Mouse (Mus musculus): Measurements from ENCODE around the gene Nmnat2. TPM values are rescaled to one million over a fixed set of nuclear protein-coding genes. Genes with fewer than 3 reads are reported as not detected.

The Nmnat2 gene
- polyA plus RNA-seq, 1 experiment = 0.63 TPM

- TF ChIP-seq CTCF (IDR thresholded peaks at IDR 0.05; ENCODE audit: extremely low read depth, insufficient read depth, insufficient read length, insufficient replicate concordance) (no peak), POLR2A (IDR thresholded peaks at IDR 0.05; ENCODE audit: low read depth, low read length) (no peak)
- Histone ChIP-seq H3K27me3 (ENCODE audit: control insufficient read depth, insufficient read depth, low read length) (no peaks in the 10 kb centered on the region), H3K4me3 (ENCODE audit: extremely low read depth, insufficient read depth, insufficient read length) (no peak overlapping the region), H3K4me1 (ENCODE audit: control insufficient read depth, insufficient read depth, insufficient read length) (no peaks in the 10 kb centered on the region), H3K27ac (ENCODE audit: insufficient read depth, low read length) (peak overlapping the region; percentile 67), H3K36me3 (ENCODE audit: control insufficient read depth, insufficient read depth, low read length) (no peaks in the 10 kb centered on the region)
- DNase-seq (ENCODE audit: low read depth in 1 of 2, low spot score in 2 of 2) = no peak
- 91% methylated on average over 12 of the region's 12 CpGs for WGBS
Measured at GRCm38 (mm10) chr1:153065473-153066386, 110.9 kb downstream of the Nmnat2 start.

DNA sequence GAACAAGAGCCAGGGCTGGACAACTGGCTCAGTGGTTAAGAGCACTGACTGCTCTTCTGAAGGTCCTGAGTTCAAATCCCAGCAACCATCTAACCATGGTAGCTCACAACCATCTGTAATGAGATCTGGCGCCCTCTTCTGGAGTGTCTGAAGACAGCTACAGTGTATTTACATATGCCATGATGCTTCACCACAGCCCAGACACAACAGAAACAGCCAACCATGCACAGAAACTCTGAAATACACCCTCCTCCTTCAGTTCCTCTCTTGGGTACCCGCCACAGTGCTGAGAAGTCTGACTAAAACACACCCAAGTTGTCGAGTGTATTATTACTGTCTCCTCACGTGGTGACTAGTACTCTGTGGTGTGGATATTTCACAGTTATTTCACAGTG lies 111.6 kb downstream of the Nmnat2 start:
- 83% methylated on average over 4 of the region's 4 CpGs for WGBS
- Histone ChIP-seq H3K27me3 (ENCODE audit: control insufficient read depth, insufficient read depth, low read length) (no peaks in the 10 kb centered on the region), H3K4me1 (ENCODE audit: control insufficient read depth, insufficient read depth, insufficient read length) (no peaks in the 10 kb centered on the region), H3K36me3 (ENCODE audit: control insufficient read depth, insufficient read depth, low read length) (no peaks in the 10 kb centered on the region), H3K27ac (ENCODE audit: insufficient read depth, low read length) (no peak overlapping the region), H3K4me3 (ENCODE audit: extremely low read depth, insufficient read depth, insufficient read length) (no peak overlapping the region)
- no peak for DNase-seq (ENCODE audit: low read depth in 1 of 2, low spot score in 2 of 2)
- TF ChIP-seq POLR2A (IDR thresholded peaks at IDR 0.05; ENCODE audit: low read depth, low read length) (no peak), CTCF (IDR thresholded peaks at IDR 0.05; ENCODE audit: extremely low read depth, insufficient read depth, insufficient read length, insufficient replicate concordance) (no peak)

DNA sequence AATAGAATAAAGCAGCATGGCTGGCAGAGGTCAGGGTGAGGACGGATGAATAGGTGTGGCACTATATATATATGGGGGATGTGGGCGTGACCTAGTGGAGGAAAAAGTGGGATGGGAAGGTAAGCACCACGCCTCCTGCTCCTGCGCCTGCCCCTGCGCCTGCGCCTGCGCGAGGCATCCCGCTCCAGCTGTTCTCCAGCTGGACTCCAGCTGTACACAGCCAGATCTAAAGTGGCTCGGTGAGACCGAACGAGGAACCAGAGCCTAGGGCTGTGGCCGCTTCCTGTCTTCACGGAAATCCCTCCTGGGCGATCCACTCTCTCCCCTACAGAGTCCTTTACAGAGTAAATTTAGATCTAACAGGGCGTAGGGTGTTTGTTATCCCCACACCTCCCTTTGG lies 116.8 kb downstream of the Nmnat2 start:
- Histone ChIP-seq H3K27ac (ENCODE audit: insufficient read depth, low read length) (no peak overlapping the region), H3K36me3 (ENCODE audit: control insufficient read depth, insufficient read depth, low read length) (no peaks in the 10 kb centered on the region), H3K27me3 (ENCODE audit: control insufficient read depth, insufficient read depth, low read length) (no peaks in the 10 kb centered on the region), H3K4me3 (ENCODE audit: extremely low read depth, insufficient read depth, insufficient read length) (no peak overlapping the region), H3K4me1 (ENCODE audit: control insufficient read depth, insufficient read depth, insufficient read length) (no peaks in the 10 kb centered on the region)
- no peak for DNase-seq (ENCODE audit: low read depth in 1 of 2, low spot score in 2 of 2)
- WGBS = 58% methylated on average over 16 of the region's 16 CpGs
- TF ChIP-seq CTCF (IDR thresholded peaks at IDR 0.05; ENCODE audit: extremely low read depth, insufficient read depth, insufficient read length, insufficient replicate concordance) = no peak
- TF ChIP-seq POLR2A (IDR thresholded peaks at IDR 0.05; ENCODE audit: low read depth, low read length) = no peak

DNA sequence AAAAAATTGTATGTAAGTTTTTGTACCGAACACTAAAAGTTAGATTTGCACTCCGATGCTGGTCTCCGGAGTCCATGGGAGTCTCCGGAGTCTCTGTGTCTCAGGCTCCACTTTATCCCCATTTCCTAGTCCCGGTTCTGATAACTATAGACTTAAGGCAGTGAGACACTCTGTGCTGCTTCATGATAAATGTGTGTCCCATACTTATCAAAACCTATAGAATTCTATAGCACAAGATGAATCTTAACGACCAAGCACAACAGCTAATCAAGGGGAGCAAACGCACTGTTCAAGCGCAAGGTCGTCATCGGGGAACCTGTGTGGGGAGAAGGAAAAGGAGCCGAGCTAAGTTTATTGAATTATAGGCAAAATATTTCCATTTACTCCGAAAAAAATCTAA lies 117.2 kb downstream of the Nmnat2 start:
- Histone ChIP-seq H3K4me3 (ENCODE audit: extremely low read depth, insufficient read depth, insufficient read length) (no peak overlapping the region), H3K4me1 (ENCODE audit: control insufficient read depth, insufficient read depth, insufficient read length) (no peaks in the 10 kb centered on the region), H3K27ac (ENCODE audit: insufficient read depth, low read length) (no peak overlapping the region), H3K27me3 (ENCODE audit: control insufficient read depth, insufficient read depth, low read length) (no peaks in the 10 kb centered on the region), H3K36me3 (ENCODE audit: control insufficient read depth, insufficient read depth, low read length) (no peaks in the 10 kb centered on the region)
- WGBS = 55% methylated on average over 12 of the region's 12 CpGs
- TF ChIP-seq POLR2A (IDR thresholded peaks at IDR 0.05; ENCODE audit: low read depth, low read length) (no peak), CTCF (IDR thresholded peaks at IDR 0.05; ENCODE audit: extremely low read depth, insufficient read depth, insufficient read length, insufficient replicate concordance) (no peak)
- DNase-seq (ENCODE audit: low read depth in 1 of 2, low spot score in 2 of 2) = no peak

DNA sequence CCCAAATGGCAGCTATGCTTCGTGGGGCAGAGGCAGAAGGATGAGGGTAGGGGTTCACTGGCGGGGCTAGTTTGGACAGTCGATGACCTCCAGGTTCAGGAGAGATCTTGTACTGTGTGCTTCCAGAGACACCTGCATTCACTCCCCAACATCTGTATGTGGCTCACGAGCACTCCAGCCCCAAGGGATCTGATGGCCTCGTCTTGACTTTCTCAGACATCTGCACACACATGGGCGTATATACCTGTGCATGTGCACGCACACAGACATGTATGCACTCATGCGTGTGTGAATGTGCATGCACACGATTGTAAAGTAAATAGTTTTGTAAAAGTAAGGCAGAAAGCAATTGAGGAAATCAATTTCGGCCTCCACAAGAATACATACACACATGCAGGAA lies 117.9 kb downstream of the Nmnat2 start:
- Histone ChIP-seq H3K27me3 (ENCODE audit: control insufficient read depth, insufficient read depth, low read length) (no peaks in the 10 kb centered on the region), H3K36me3 (ENCODE audit: control insufficient read depth, insufficient read depth, low read length) (no peaks in the 10 kb centered on the region), H3K4me3 (ENCODE audit: extremely low read depth, insufficient read depth, insufficient read length) (no peak overlapping the region), H3K4me1 (ENCODE audit: control insufficient read depth, insufficient read depth, insufficient read length) (no peaks in the 10 kb centered on the region), H3K27ac (ENCODE audit: insufficient read depth, low read length) (no peak overlapping the region)
- TF ChIP-seq POLR2A (IDR thresholded peaks at IDR 0.05; ENCODE audit: low read depth, low read length) (no peak), CTCF (IDR thresholded peaks at IDR 0.05; ENCODE audit: extremely low read depth, insufficient read depth, insufficient read length, insufficient replicate concordance) (no peak)
- no peak for DNase-seq (ENCODE audit: low read depth in 1 of 2, low spot score in 2 of 2)
- WGBS = 73% methylated on average over 10 of the region's 10 CpGs

DNA sequence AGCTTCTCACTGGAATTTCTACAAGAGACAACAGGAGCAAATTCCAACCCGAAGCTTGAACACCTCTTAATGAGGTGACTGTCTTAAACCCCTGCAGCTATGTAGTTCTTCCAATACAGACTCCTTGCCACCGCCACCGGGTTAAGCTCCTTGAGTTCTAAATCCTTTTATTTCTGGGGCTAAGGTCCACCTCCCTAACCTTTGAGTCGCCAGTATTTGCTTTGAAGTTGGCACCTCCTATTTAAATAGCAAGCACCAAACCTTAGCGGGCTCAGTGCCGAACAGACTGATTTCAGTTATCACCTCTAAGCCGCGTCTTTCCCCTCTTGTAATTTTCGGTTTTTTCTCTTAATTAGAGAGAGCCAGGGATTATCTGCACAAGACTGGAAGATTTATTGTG lies 118.6 kb downstream of the Nmnat2 start:
- no peak overlapping the region for H3K27ac ChIP-seq (ENCODE audit: insufficient read depth, low read length)
- no peak for DNase-seq (ENCODE audit: low read depth in 1 of 2, low spot score in 2 of 2)
- H3K4me3 ChIP-seq (ENCODE audit: extremely low read depth, insufficient read depth, insufficient read length) = no peak overlapping the region
- no peaks in the 10 kb centered on the region for H3K36me3 ChIP-seq (ENCODE audit: control insufficient read depth, insufficient read depth, low read length)
- no peaks in the 10 kb centered on the region for H3K27me3 ChIP-seq (ENCODE audit: control insufficient read depth, insufficient read depth, low read length)
- 42% methylated on average over 9 of the region's 9 CpGs for WGBS
- H3K4me1 ChIP-seq (ENCODE audit: control insufficient read depth, insufficient read depth, insufficient read length) = no peaks in the 10 kb centered on the region
- no peak for TF ChIP-seq CTCF (IDR thresholded peaks at IDR 0.05; ENCODE audit: extremely low read depth, insufficient read depth, insufficient read length, insufficient replicate concordance)

DNA sequence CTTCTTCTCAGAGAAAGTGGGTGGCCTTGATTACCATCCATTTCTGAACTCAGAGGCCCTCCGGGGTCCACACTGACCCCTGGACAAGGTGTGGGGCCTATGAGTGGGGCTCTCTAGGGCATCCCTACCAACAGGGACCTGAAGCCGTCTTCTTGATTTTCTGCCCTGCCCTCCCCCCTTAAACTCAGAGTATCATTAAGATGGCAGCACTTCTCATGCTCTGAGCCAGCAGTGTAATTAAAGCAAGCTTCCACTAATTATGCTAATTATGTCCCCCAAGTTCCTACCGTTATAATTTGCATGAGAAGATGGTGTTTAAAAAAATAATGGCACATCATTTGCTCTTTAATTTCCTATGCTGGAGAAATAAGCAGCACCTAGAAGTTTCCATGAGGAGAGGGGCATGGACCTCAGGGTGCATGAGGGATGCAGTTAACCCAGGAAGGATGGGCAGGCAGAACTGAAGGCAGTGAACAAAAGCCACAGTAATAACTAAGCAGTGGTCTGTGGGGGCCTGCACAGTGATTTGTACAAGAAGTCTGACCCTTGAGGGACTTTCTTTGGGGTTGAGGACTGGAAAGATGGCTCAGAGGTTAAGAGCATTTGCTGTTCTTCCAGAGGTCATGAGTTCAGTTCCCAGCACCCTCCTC lies 120.4 kb downstream of the Nmnat2 start:
- WGBS = 87% methylated on average over 3 of the region's 3 CpGs
- no peaks in the 10 kb centered on the region for H3K27me3 ChIP-seq (ENCODE audit: control insufficient read depth, insufficient read depth, low read length)
- no peak overlapping the region for H3K4me3 ChIP-seq (ENCODE audit: extremely low read depth, insufficient read depth, insufficient read length)
- H3K36me3 ChIP-seq (ENCODE audit: control insufficient read depth, insufficient read depth, low read length) = no peaks in the 10 kb centered on the region
- no peaks in the 10 kb centered on the region for H3K4me1 ChIP-seq (ENCODE audit: control insufficient read depth, insufficient read depth, insufficient read length)
- H3K27ac ChIP-seq (ENCODE audit: insufficient read depth, low read length) = no peak overlapping the region
- no peak for TF ChIP-seq CTCF (IDR thresholded peaks at IDR 0.05; ENCODE audit: extremely low read depth, insufficient read depth, insufficient read length, insufficient replicate concordance)
- TF ChIP-seq POLR2A (IDR thresholded peaks at IDR 0.05; ENCODE audit: low read depth, low read length) = no peak
- no peak for DNase-seq (ENCODE audit: low read depth in 1 of 2, low spot score in 2 of 2)

Measured in spleen, adult 2 months (tissue).